Comparison of ENCODE assay signal across 8 mouse cellular contexts in genomic region chr7:137924464-137925167, GRCm38 (mm10).
DNase-seq lines count a peak whose midpoint lies in the region; ATAC-seq lines count a peak whose summit lies in the region.

No protein-coding gene starts in this region.

- ATAC-seq in forebrain, embryonic 13.5 days = peak; percentile 83
- ATAC-seq in heart, embryonic 13.5 days (ENCODE audit: extremely low read depth, insufficient number of reproducible peaks, low FRiP score, low TSS enrichment) = 0 out of 2 replicates have a peak, but pooled peaks have one; percentile 42

- no peak overlapping the region for H3K4me3 ChIP-seq in forebrain, embryonic 13.5 days
- H3K4me3 ChIP-seq in forebrain, embryonic 10.5 days = no peak overlapping the region
- no peak overlapping the region for H3K4me3 ChIP-seq in heart, embryonic 13.5 days

- no peak overlapping the region for H3K9ac ChIP-seq in forebrain, embryonic 13.5 days
- H3K9ac ChIP-seq in heart, embryonic 13.5 days = no peak overlapping the region

- no peak overlapping the region for H3K27ac ChIP-seq in forebrain, embryonic 13.5 days
- no peak overlapping the region for H3K27ac ChIP-seq in forebrain, embryonic 10.5 days
- H3K27ac ChIP-seq in heart, embryonic 13.5 days (replicated peaks) = no peak overlapping the region

- no peak for DNase-seq in forebrain, embryonic 10.5 days (ENCODE audit: extremely low spot score, low spot score)
- DNase-seq in urinary bladder, postnatal 25 days (ENCODE audit: low spot score) = peak; percentile 16
- DNase-seq in urinary bladder, postnatal 4 days (ENCODE audit: low spot score in 2 of 2) = no peak
- DNase-seq in layer of hippocampus, postnatal 36 days = peak; percentile 39 to 46
- DNase-seq in right cerebral cortex, adult 18-20 months = peak; percentile 49
- no peak for DNase-seq in spleen, adult 12 weeks (ENCODE audit: low spot score)

- H3K36me3 ChIP-seq in forebrain, embryonic 13.5 days (ENCODE audit: poor library complexity, severe bottlenecking) = no peaks in the 10 kb centered on the region
- no peaks in the 10 kb centered on the region for H3K36me3 ChIP-seq in forebrain, embryonic 10.5 days (replicated peaks)
- no peaks in the 10 kb centered on the region for H3K36me3 ChIP-seq in heart, embryonic 13.5 days

- peak overlapping the region; percentile 30 for H3K4me2 ChIP-seq in forebrain, embryonic 13.5 days
- peak overlapping the region; percentile 38 for H3K4me2 ChIP-seq in heart, embryonic 13.5 days

- no peaks in the 10 kb centered on the region for H3K9me3 ChIP-seq in forebrain, embryonic 13.5 days (replicated peaks)
- H3K9me3 ChIP-seq in forebrain, embryonic 10.5 days = no peaks in the 10 kb centered on the region
- no peaks in the 10 kb centered on the region for H3K9me3 ChIP-seq in heart, embryonic 13.5 days

- H3K27me3 ChIP-seq in forebrain, embryonic 13.5 days = no peaks in the 10 kb centered on the region
- no peaks in the 10 kb centered on the region for H3K27me3 ChIP-seq in forebrain, embryonic 10.5 days (ENCODE audit: poor library complexity, severe bottlenecking)
- H3K27me3 ChIP-seq in heart, embryonic 13.5 days (replicated peaks) = peaks cover 15% of the 10 kb centered on the region

- WGBS in forebrain, embryonic 13.5 days = 44% methylated on average over 7 of the region's 7 CpGs
- 66% methylated on average over 7 of the region's 7 CpGs for WGBS in forebrain, embryonic 10.5 days
- WGBS in heart, embryonic 13.5 days = 20% methylated on average over 7 of the region's 7 CpGs

- peaks cover 13% of the 10 kb centered on the region for H3K4me1 ChIP-seq in forebrain, embryonic 13.5 days
- no peaks in the 10 kb centered on the region for H3K4me1 ChIP-seq in forebrain, embryonic 10.5 days
- H3K4me1 ChIP-seq in heart, embryonic 13.5 days = peaks cover 23% of the 10 kb centered on the region

Comparison
In these comparisons a context has a peak if more than half of its experiments do, and no peak if none do; other contexts are left out.
1. DNase-seq: peak in urinary bladder, postnatal 25 days (single experiment), layer of hippocampus, postnatal 36 days (2 of 2) and right cerebral cortex, adult 18-20 months (single experiment); none in forebrain, embryonic 10.5 days (single experiment), urinary bladder, postnatal 4 days (0 of 2) and spleen, adult 12 weeks (single experiment).